Comparison of ENCODE assay signal across 21 mouse cellular contexts in the genomic region with DNA sequence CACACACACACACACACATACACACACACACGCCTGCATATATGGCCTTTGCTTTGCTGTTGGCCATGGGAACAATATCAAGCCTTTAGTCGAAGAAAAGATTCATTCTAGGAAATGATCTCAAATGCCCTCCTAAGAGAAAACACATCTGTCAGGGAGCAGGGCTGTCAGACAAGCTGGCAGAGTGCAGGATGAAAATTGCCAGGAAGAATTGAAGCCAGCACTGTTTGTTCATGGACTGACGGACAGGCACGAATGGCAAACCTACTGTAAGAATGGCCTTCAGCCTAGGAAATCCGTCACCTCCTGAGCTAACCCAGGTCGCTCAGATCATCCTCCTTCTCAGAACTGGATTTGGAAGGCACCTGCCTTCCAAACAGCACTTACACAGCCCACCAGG.
DNase-seq lines count a peak whose midpoint lies in the region; ATAC-seq and TF ChIP-seq lines count a peak whose summit lies in the region.
"Had no signal": no experiment of that assay in that cellular context is flagged by ENCODE, and none has a peak within 500 bp of the region (broad histone marks: within the 10 kb centered on the region; RNA-seq: fewer than 3 reads in every experiment).

No protein-coding gene starts in this region.

- no peak for TF ChIP-seq CTCF in forebrain, postnatal 0 days (IDR thresholded peaks at IDR 0.05; ENCODE audit: low read depth)
- TF ChIP-seq CTCF in hindbrain, postnatal 0 days (IDR thresholded peaks at IDR 0.05; ENCODE audit: low read depth), result no peak
- no peak for TF ChIP-seq CTCF in brain, embryonic 14.5 days (IDR thresholded peaks at IDR 0.05; ENCODE audit: borderline replicate concordance, extremely low read depth, insufficient read depth, insufficient read length)

- H3K4me3 ChIP-seq in forebrain, postnatal 0 days (ENCODE audit: low read depth, low read length), result no peak overlapping the region
- H3K4me3 ChIP-seq in forebrain, embryonic 16.5 days (replicated peaks; ENCODE audit: low read length), result no peak overlapping the region
- no peak overlapping the region for H3K4me3 ChIP-seq in hindbrain, postnatal 0 days (ENCODE audit: low read length)
- no peak overlapping the region for H3K4me3 ChIP-seq in hindbrain, embryonic 13.5 days
- H3K4me3 ChIP-seq: embryonic facial prominence, embryonic 10.5 days; forebrain, embryonic 15.5 days; heart, adult 2 months; heart, embryonic 15.5 days had no signal

- DNase-seq in adrenal gland, postnatal 36 days, result peak; percentile 11 to 23
- no peak for DNase-seq in adrenal gland, postnatal 4 days (ENCODE audit: low spot score in 2 of 2)
- peak; percentile 7 for DNase-seq in forebrain, postnatal 0 days
- DNase-seq in hindbrain, postnatal 0 days (ENCODE audit: low spot score), result peak; percentile 9
- peak; percentile 33 for DNase-seq in brain, embryonic 14.5 days (ENCODE audit: low read depth)
- DNase-seq in B cell, adult 2 months, result no peak
- DNase-seq: cerebellum, adult 8-10 months; cerebellum, postnatal 36 days; heart, adult 2 months; heart, postnatal 14 days; kidney, adult 11 months; kidney, adult 9 months had no signal

- no peaks in the 10 kb centered on the region for H3K4me1 ChIP-seq in forebrain, postnatal 0 days (ENCODE audit: insufficient read depth)
- H3K4me1 ChIP-seq in forebrain, embryonic 16.5 days (replicated peaks; ENCODE audit: control insufficient read depth, insufficient read depth, low read length), result no peaks in the 10 kb centered on the region
- H3K4me1 ChIP-seq in hindbrain, postnatal 0 days (ENCODE audit: insufficient read depth, low read length), result no peaks in the 10 kb centered on the region
- peaks cover 6% of the 10 kb centered on the region for H3K4me1 ChIP-seq in hindbrain, embryonic 13.5 days (replicated peaks)
- H3K4me1 ChIP-seq: embryonic facial prominence, embryonic 10.5 days; heart, embryonic 15.5 days had no signal

- H3K36me3 ChIP-seq in forebrain, postnatal 0 days (ENCODE audit: insufficient read depth), result no peaks in the 10 kb centered on the region
- H3K36me3 ChIP-seq in forebrain, embryonic 16.5 days (ENCODE audit: control insufficient read depth, insufficient read depth), result no peaks in the 10 kb centered on the region
- no peaks in the 10 kb centered on the region for H3K36me3 ChIP-seq in hindbrain, postnatal 0 days (ENCODE audit: insufficient read depth, low read length)
- H3K36me3 ChIP-seq in hindbrain, embryonic 13.5 days, result no peaks in the 10 kb centered on the region
- H3K36me3 ChIP-seq: embryonic facial prominence, embryonic 10.5 days; forebrain, embryonic 15.5 days; heart, embryonic 15.5 days had no signal

- no peak overlapping the region for H3K4me2 ChIP-seq in forebrain, postnatal 0 days (ENCODE audit: low read depth)
- H3K4me2 ChIP-seq in forebrain, embryonic 16.5 days (ENCODE audit: low read length), result no peak overlapping the region
- no peak overlapping the region for H3K4me2 ChIP-seq in hindbrain, postnatal 0 days (ENCODE audit: low read depth, low read length)
- H3K4me2 ChIP-seq in hindbrain, embryonic 13.5 days, result no peak overlapping the region
- H3K4me2 ChIP-seq: forebrain, embryonic 15.5 days; heart, embryonic 11.5 days; heart, embryonic 15.5 days; hindbrain, embryonic 14.5 days had no signal

- no peaks in the 10 kb centered on the region for H3K27me3 ChIP-seq in forebrain, postnatal 0 days (ENCODE audit: insufficient read depth, low read length)
- H3K27me3 ChIP-seq in forebrain, embryonic 16.5 days (replicated peaks; ENCODE audit: control insufficient read depth, insufficient read depth, low read length), result no peaks in the 10 kb centered on the region
- H3K27me3 ChIP-seq in hindbrain, postnatal 0 days (ENCODE audit: insufficient read depth, low read length), result no peaks in the 10 kb centered on the region
- H3K27me3 ChIP-seq in hindbrain, embryonic 13.5 days, result no peaks in the 10 kb centered on the region
- H3K27me3 ChIP-seq: forebrain, embryonic 15.5 days; heart, embryonic 15.5 days; Patski had no signal

- no peak overlapping the region for H3K27ac ChIP-seq in forebrain, postnatal 0 days (ENCODE audit: low read depth, low read length)
- H3K27ac ChIP-seq in forebrain, embryonic 16.5 days (ENCODE audit: low read length), result no peak overlapping the region
- no peak overlapping the region for H3K27ac ChIP-seq in hindbrain, postnatal 0 days
- H3K27ac ChIP-seq in hindbrain, embryonic 13.5 days, result no peak overlapping the region
- H3K27ac ChIP-seq: embryonic facial prominence, embryonic 10.5 days; forebrain, embryonic 15.5 days; heart, adult 2 months; heart, embryonic 15.5 days; hindbrain, embryonic 14.5 days had no signal

- H3K9me3 ChIP-seq in forebrain, postnatal 0 days (ENCODE audit: low read length), result no peaks in the 10 kb centered on the region
- H3K9me3 ChIP-seq in forebrain, embryonic 16.5 days (ENCODE audit: control insufficient read depth, low read length), result no peaks in the 10 kb centered on the region
- no peaks in the 10 kb centered on the region for H3K9me3 ChIP-seq in hindbrain, postnatal 0 days (ENCODE audit: low read length)
- no peaks in the 10 kb centered on the region for H3K9me3 ChIP-seq in hindbrain, embryonic 13.5 days
- H3K9me3 ChIP-seq: embryonic facial prominence, embryonic 10.5 days; forebrain, embryonic 15.5 days; heart, embryonic 15.5 days had no signal

- no peak for TF ChIP-seq POLR2A in brain, embryonic 14.5 days (IDR thresholded peaks at IDR 0.05; ENCODE audit: borderline replicate concordance, extremely low read depth, insufficient read depth, insufficient read length, poor library complexity, severe bottlenecking)

- H3K9ac ChIP-seq in forebrain, postnatal 0 days, result no peak overlapping the region
- H3K9ac ChIP-seq in forebrain, embryonic 16.5 days (replicated peaks; ENCODE audit: low read depth, low read length), result no peak overlapping the region
- no peak overlapping the region for H3K9ac ChIP-seq in hindbrain, postnatal 0 days (replicated peaks; ENCODE audit: low read length)
- no peak overlapping the region for H3K9ac ChIP-seq in hindbrain, embryonic 13.5 days
- H3K9ac ChIP-seq: forebrain, embryonic 15.5 days; heart, embryonic 15.5 days; hindbrain, embryonic 14.5 days had no signal

- ATAC-seq in forebrain, postnatal 0 days, result no peak
- no peak for ATAC-seq in forebrain, embryonic 16.5 days
- no peak for ATAC-seq in hindbrain, postnatal 0 days
- ATAC-seq in hindbrain, embryonic 13.5 days (ENCODE audit: low FRiP score), result no peak
- ATAC-seq: activated CD4-positive, CD25-positive, alpha-beta regulatory T cell, adult 4 months; forebrain, embryonic 15.5 days; Patski had no signal

- WGBS in forebrain, postnatal 0 days, result 54% methylated on average over 6 of the region's 6 CpGs
- 66% methylated on average over 6 of the region's 6 CpGs for WGBS in forebrain, embryonic 16.5 days
- WGBS in hindbrain, postnatal 0 days, result 68% methylated on average over 6 of the region's 6 CpGs
- 84% methylated on average over 6 of the region's 6 CpGs for WGBS in hindbrain, embryonic 13.5 days

Comparison
In these comparisons a context has a peak if more than half of its experiments do, and no peak if none do; other contexts are left out.
1. DNase-seq: peak in adrenal gland, postnatal 36 days (2 of 2), forebrain, postnatal 0 days (single experiment), hindbrain, postnatal 0 days (single experiment) and brain, embryonic 14.5 days (single experiment); none in adrenal gland, postnatal 4 days (0 of 2) and B cell, adult 2 months (0 of 2).